Mouse (Mus musculus): ENCODE data around the gene Kdm5a.

- no peak for TF ChIP-seq GATA1 (IDR thresholded peaks at IDR 0.05; ENCODE audit: borderline replicate concordance, low read length)
- no peak for TF ChIP-seq CTCF (IDR thresholded peaks at IDR 0.05; ENCODE audit: low read depth, low read length)
- TF ChIP-seq GATA2 (IDR thresholded peaks at IDR 0.05; ENCODE audit: borderline replicate concordance, low read depth, low read length): no peak
- TF ChIP-seq TAL1 (conservative IDR thresholded peaks at IDR 0.05; ENCODE audit: low read depth, low read length): no peak
Measured at GRCm38 (mm10) chr6:120349018-120349417, 14.9 kb upstream of the Kdm5a start.

Data from G1E (cell line).